Mouse (Mus musculus): ENCODE measurements around the gene Rimklb.
"Not testable (repeated sequence)": the region's sequence is repeated elsewhere in the genome, so short reads cannot be mapped to it uniquely, and the experiment has no call there.

Rimklb gene

DNA sequence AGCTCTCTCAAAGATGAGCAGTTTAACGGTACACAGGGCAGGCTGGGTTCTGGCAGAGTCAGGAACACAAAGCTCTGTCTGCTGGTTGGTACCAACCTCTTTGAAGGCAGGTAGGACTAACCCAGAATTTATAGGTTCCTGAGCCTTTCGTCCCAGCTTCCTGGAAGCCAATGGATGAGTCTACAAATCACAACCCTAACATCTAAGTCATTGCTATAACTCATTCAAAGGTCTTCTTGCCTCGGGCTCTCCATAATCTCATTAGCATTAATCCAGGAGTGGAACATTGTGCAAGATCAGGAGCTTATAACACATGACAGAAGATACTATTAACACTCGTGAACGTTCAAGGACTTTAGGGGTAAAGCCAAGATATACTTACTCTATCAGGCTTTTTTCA lies at the start of gene Rimklb:
Rimklb (minus strand) TSS at position 101 of the 400 bp plus-strand sequence.
- no peak for DNase-seq (ENCODE audit: low read depth, low spot score)

GRCm38 (mm10) chr6:122545948-122546347 lies 47.4 kb upstream of the Rimklb start:
- DNase-seq (ENCODE audit: low read depth, low spot score), result no peak

- no peak for DNase-seq (ENCODE audit: low read depth, low spot score)
Measured at GRCm38 (mm10) chr6:122545289-122545882, 46.8 kb upstream of the Rimklb start.

GRCm38 (mm10) chr6:122544672-122545071 lies 46.1 kb upstream of the Rimklb start:
- DNase-seq (ENCODE audit: low read depth, low spot score), result no peak

DNA sequence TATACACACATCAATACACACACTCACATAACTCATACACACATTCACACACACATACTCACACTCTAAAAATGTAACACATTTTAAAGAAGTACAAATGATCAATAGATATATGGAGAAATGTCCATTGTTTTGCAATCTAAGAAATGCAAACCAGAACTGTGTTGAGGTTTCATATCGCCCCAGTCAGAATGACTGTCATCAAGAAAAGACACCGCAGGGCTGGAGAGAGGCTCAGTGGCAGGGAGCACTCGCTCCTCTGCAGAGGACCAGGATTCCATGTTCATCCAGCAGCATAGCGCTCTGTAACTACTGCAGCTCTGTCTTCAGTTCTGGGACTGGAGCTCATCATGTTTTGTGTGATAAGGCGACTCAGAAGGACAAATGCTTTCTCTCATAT lies 45.0 kb upstream of the Rimklb start:
- DNase-seq (ENCODE audit: low read depth, low spot score), result no peak

GRCm38 (mm10) chr6:122542459-122542858 lies 43.9 kb upstream of the Rimklb start:
- not testable (repeated sequence) for DNase-seq (ENCODE audit: low read depth, low spot score)

DNA sequence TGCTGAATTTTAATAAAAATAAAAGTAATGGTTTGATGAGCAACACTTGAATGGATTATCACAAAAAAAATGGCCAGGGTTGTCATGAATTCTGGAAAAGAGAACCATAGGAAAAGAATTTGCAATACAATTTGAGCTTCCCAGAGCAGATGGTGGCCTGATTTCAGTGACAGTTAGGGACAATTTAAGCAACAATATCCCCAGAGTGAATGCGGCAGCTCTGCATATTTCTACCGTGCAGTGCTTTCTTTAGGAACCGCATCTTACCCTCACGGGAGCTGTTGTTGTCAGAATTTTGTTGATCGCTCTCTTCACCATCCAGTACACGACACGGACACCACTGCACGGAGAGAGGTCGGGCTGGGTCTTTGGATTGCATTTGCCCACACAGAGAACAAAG lies 41.0 kb upstream of the Rimklb start:
- DNase-seq (ENCODE audit: low read depth, low spot score), result no peak

- no peak for DNase-seq (ENCODE audit: low read depth, low spot score)
Measured at GRCm38 (mm10) chr6:122534032-122534431, 35.5 kb upstream of the Rimklb start.

DNA sequence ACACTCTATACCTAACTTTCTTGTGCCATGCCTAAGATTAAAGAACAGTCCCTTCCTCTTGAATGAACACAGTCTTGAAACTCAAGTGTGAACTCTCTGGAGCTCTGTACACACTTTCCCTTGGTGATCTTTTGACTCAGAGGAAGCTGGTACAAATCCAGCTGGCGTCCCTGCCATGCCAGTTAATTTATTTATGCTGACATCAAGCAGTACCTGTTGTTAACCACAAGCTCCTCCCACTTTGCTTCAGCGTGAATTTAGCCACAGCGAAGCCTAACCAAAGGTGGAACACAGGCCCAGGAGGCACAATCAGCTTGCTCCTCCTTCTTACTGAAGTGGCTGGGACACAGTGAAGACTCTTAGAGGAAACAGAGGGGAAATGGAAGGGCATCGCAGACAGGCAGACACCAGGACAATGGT lies 34.3 kb upstream of the Rimklb start:
- DNase-seq (ENCODE audit: low read depth, low spot score), result no peak

- no peak for DNase-seq (ENCODE audit: low read depth, low spot score)
Measured at GRCm38 (mm10) chr6:122531466-122532174, 33.1 kb upstream of the Rimklb start.

- no peak for DNase-seq (ENCODE audit: low read depth, low spot score)
Measured at GRCm38 (mm10) chr6:122528136-122528535, 29.6 kb upstream of the Rimklb start.

- DNase-seq (ENCODE audit: low read depth, low spot score), result no peak
Measured at GRCm38 (mm10) chr6:122527596-122527995, 29.0 kb upstream of the Rimklb start.

GRCm38 (mm10) chr6:122523289-122523688 lies 24.7 kb upstream of the Rimklb start:
- no peak for DNase-seq (ENCODE audit: low read depth, low spot score)

DNA sequence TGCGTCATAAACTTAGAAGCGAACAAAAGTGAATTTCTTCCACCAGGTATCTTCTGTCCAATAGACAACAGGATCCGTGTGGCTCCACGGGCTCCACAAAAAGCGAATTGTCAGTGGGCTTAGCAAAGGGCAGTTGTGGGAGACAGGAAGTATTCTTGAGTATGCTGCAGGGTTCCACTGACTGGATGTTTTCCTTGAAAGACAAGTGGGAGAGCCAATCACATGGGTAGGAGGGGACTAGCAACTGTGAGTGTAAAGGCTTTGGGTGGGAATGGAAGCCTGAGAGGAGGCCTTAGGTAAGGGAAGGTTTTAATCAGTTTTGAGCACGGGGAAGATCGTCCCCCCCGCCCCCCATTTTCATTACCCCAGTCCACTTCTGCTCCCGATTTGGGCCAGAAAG lies 24.0 kb upstream of the Rimklb start:
- no peak for DNase-seq (ENCODE audit: low read depth, low spot score)

DNA sequence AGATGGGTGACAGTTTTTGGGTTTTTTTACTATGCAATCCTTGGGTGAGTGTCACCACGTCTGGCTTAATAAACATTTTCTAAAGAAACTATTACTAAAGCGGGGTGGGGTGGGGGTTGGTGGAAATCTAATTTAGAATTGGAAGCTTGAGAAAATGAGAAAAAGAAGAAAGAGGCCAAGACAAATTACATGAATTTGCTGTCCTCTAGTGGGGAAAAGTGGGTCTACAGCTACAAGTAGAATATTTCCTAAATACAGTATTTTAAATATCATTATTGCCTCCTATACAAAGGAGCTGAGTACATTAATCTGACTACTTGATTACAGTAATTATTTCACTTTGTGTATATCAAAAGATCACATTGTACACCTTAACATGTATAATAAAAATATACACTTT lies 20.8 kb upstream of the Rimklb start:
- DNase-seq (ENCODE audit: low read depth, low spot score), result no peak

GRCm38 (mm10) chr6:122517668-122518067 lies 19.1 kb upstream of the Rimklb start:
- DNase-seq (ENCODE audit: low read depth, low spot score), result no peak

- not testable (repeated sequence) for DNase-seq (ENCODE audit: low read depth, low spot score)
Measured at GRCm38 (mm10) chr6:122515762-122516161, 17.2 kb upstream of the Rimklb start.

GRCm38 (mm10) chr6:122514312-122514711 lies 15.8 kb upstream of the Rimklb start:
- DNase-seq (ENCODE audit: low read depth, low spot score), result no peak

DNA sequence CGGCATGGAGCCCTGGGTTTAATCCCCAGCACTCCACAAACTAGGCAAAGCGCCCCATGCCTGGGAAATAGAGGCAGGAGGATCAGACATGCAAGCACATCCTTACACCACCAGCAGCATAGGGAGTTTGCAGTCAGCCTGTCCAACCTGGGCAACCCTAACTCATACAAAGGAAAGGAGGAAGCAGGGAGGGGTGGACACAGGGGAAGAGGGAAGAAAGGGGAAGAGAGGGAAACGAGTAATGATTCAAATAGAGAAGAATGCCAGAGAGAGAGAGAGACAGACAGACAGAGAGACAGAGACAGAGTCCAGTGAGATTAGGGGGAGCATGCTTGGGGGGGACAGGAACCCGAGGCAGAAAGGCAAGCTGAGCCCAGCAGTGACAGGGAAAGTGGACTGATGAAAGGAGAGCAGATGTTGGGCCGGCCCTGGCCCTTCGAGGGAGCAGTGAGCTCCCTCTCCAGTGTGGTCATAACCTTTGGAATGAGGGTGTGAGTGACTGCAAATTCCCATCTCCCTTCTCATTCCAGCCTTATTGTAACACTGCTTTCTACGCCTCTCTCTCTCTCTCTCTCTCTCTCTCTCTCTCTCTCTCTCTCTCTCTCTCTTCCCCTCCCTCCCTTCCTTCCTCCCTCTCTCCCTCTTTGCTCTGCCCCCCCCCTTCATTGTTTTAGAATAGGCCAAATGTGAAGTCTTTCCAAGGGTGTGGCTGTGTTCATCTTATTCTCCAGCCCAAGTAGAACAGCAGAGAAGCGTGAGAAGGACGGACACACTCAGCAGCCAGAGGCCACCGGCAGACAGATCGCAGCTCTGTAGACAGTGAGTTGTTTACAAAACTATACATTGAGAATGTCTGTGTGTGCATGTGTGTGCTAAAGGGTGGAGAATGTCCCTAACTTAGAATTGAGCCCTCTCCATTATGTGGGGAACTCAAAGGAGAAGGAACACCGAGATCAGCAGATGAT lies 14.6 kb upstream of the Rimklb start:
- DNase-seq (ENCODE audit: low read depth, low spot score), result no peak

GRCm38 (mm10) chr6:122508494-122508893 lies 9.9 kb upstream of the Rimklb start:
- no peak for DNase-seq (ENCODE audit: low read depth, low spot score)

DNA sequence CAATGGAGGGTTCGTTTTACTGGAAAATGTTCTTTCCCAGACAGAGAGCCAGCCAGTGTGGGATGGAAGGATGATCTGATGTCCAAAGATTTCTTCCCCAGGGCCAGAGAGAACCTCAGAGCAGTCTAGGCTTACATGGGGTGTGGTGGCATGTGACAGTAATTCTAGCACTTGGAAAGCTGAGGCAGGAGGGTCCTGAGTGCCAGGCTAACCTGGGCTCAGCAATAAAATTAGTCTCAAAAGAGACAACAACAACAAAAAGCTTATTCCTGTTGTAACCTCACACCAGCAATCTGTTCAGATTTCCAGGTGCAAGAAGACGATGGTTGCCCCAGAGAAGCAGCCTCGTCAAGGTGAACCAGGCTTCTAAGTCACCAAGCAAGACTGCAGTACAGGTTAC lies 7.0 kb upstream of the Rimklb start, which contains the start of gene Mfap5:
Mfap5 (plus strand) TSS at position 301 of the 400 bp plus-strand sequence.
- no peak for DNase-seq (ENCODE audit: low read depth, low spot score)

- no peak for DNase-seq (ENCODE audit: low read depth, low spot score)
Measured at GRCm38 (mm10) chr6:122505041-122505440, 6.5 kb upstream of the Rimklb start.

Measured in c-Kit-negative CD71-positive TER-119-positive erythroid progenitor cells, embryonic 14.5 days (primary cell).